In genomic region chr1:182868432-182869113, GRCm38 (mm10) we compare ENCODE assay signal across 8 mouse cellular contexts.
DNase-seq lines count a peak whose midpoint lies in the region; ATAC-seq and TF ChIP-seq lines count a peak whose summit lies in the region.

No protein-coding gene starts in this region.

- H3K4me1 ChIP-seq in intestine, embryonic 16.5 days (ENCODE audit: control insufficient read depth, insufficient read depth, low read length) = no peaks in the 10 kb centered on the region
- no peaks in the 10 kb centered on the region for H3K4me1 ChIP-seq in lung, embryonic 14.5 days (ENCODE audit: insufficient read depth)
- peaks cover 17% of the 10 kb centered on the region for H3K4me1 ChIP-seq in olfactory bulb, adult 2 months (ENCODE audit: control insufficient read depth, insufficient read depth, low read length)

- H3K9me3 ChIP-seq in intestine, embryonic 16.5 days (ENCODE audit: control insufficient read depth, low read length) = peaks cover 12% of the 10 kb centered on the region
- 0 out of 2 replicates have a peak, but pooled peaks cover 6% of the 10 kb centered on the region for H3K9me3 ChIP-seq in lung, embryonic 14.5 days (ENCODE audit: low read depth, low read length)

- H3K27ac ChIP-seq in intestine, embryonic 16.5 days (ENCODE audit: low read length) = no peak overlapping the region
- peak overlapping the region; percentile 64; the same call in 1 of the 2 replicates for H3K27ac ChIP-seq in lung, embryonic 14.5 days (ENCODE audit: low read depth)
- H3K27ac ChIP-seq in olfactory bulb, adult 2 months (ENCODE audit: insufficient read depth, low read depth, low read length) = no peak overlapping the region

- TF ChIP-seq CTCF in lung, embryonic 14.5 days (IDR thresholded peaks at IDR 0.05; ENCODE audit: low read depth) = peak; percentile 59
- peak; percentile 3; the same call in 1 of the 2 replicates for TF ChIP-seq CTCF in olfactory bulb, adult 2 months (IDR thresholded peaks at IDR 0.05; ENCODE audit: insufficient read depth, low read depth, low read length)

- TF ChIP-seq POLR2A in olfactory bulb, adult 2 months (IDR thresholded peaks at IDR 0.05; ENCODE audit: insufficient read depth, low read depth, low read length) = no peak

- DNase-seq in thymus, postnatal 25 days = peak; percentile 5
- no peak for DNase-seq in thymus, adult 18-20 months
- DNase-seq in embryo, embryonic 10.5 days (ENCODE audit: low spot score) = peak; percentile 69
- peak; percentile 4 for DNase-seq in gonadal fat pad, adult 2 months (ENCODE audit: low read depth)
- DNase-seq in lung, embryonic 14.5 days = peak; percentile 68
- no peak for DNase-seq in cerebellum, adult 9-11 months

- no peak overlapping the region for H3K4me3 ChIP-seq in intestine, embryonic 16.5 days (ENCODE audit: low read length)
- H3K4me3 ChIP-seq in lung, embryonic 14.5 days (ENCODE audit: low read depth, low read length) = no peak overlapping the region
- H3K4me3 ChIP-seq in olfactory bulb, adult 2 months (ENCODE audit: insufficient read depth, low read depth, low read length) = no peak overlapping the region

- H3K4me2 ChIP-seq in intestine, embryonic 16.5 days (ENCODE audit: low read depth, low read length) = no peak overlapping the region
- H3K4me2 ChIP-seq in lung, embryonic 14.5 days = peak overlapping the region; percentile 4; the same call in 1 of the 2 replicates

- H3K27me3 ChIP-seq in intestine, embryonic 16.5 days (replicated peaks; ENCODE audit: control insufficient read depth, insufficient read depth, low read length) = no peaks in the 10 kb centered on the region
- no peaks in the 10 kb centered on the region for H3K27me3 ChIP-seq in lung, embryonic 14.5 days (ENCODE audit: insufficient read depth, low read length)

- peaks cover 9% of the 10 kb centered on the region; the same call in 1 of the 2 replicates for H3K36me3 ChIP-seq in intestine, embryonic 16.5 days (ENCODE audit: control insufficient read depth, insufficient read depth, low read length)
- H3K36me3 ChIP-seq in lung, embryonic 14.5 days (ENCODE audit: insufficient read depth) = no peaks in the 10 kb centered on the region

- 75% methylated on average over 14 of the region's 14 CpGs for WGBS in intestine, embryonic 16.5 days
- WGBS in lung, embryonic 14.5 days = 58% methylated on average over 14 of the region's 14 CpGs
- WGBS in olfactory bulb, adult 2 months = 68% methylated on average over 14 of the region's 14 CpGs

- H3K9ac ChIP-seq in intestine, embryonic 16.5 days (ENCODE audit: low read depth, low read length) = no peak overlapping the region
- H3K9ac ChIP-seq in lung, embryonic 14.5 days = 0 out of 2 replicates have a peak overlapping the region, but pooled peaks have one; percentile 14

- peak; percentile 53; the same call in 1 of the 2 replicates for ATAC-seq in intestine, embryonic 16.5 days
- peak; percentile 72 for ATAC-seq in lung, embryonic 14.5 days (ENCODE audit: insufficient read depth)

Comparison
In these comparisons a context has a peak if more than half of its experiments do, and no peak if none do; other contexts are left out.
1. DNase-seq: peak in thymus, postnatal 25 days (single experiment), embryo, embryonic 10.5 days (single experiment), gonadal fat pad, adult 2 months (single experiment) and lung, embryonic 14.5 days (single experiment); none in thymus, adult 18-20 months (0 of 2) and cerebellum, adult 9-11 months (single experiment).